Mouse (Mus musculus) T-helper 17 cell (primary cell): ENCODE measurements around the gene Ltv1.

ENCODE experiments used
- in situ Hi-C, 2 experiments: fragments of 300-600 bp; cut with MboI, MseI; formaldehyde crosslinking; loops; 1 replicate in 1 of 2; 2 replicates in 1 of 2; pipeline ENCODE4 v1.15.1; 2025; ENCODE audit warnings: high pct_unique_total_duplicates in 2 of 2

Gene Ltv1

DNA sequence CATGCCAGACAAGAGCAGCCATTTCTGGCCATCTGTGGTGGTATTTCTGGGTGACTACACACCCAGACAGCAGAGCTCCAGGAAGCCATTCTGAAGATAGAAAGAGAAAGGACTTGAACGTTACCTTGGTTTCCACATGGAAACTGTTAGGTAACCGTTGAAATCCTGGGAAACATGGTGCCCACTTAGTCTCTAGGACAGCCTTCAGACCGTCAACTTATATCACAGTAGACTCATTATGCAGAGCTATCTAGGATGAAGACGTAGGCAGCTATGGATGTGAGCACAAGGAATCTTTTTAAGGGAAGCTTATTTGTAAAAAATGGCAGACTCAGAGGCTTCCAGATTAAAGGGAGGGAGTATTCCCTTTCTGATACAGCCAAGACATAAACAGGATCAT is 59.1 kb downstream of the Ltv1 start:
- in situ Hi-C loops: no loop called here
